Mouse (Mus musculus) large intestine, adult 2 months (tissue): ENCODE measurements around the gene Dvl2. TPM values are rescaled to one million over a fixed set of nuclear protein-coding genes. Genes with fewer than 3 reads are reported as not detected.
A peak's percentile ranks its signal among the peaks of the same experiment; 100 is the strongest.

Source experiments
- DNase-seq: peaks from one replicate; pipeline ENCODE4 v3.0.0-alpha.2; 2012; ENCODE audit warnings: low read depth, low spot score
- whole genome bisulfite sequencing: fragments of 180-500 bp; shearing (Covaris S2); methylation state at CpG from one replicate; pipeline ENCODE4 v1.1.7; 2018; 5-methylcytosine and 5-hydroxymethylcytosine counted together
- polyA plus RNA-seq: library from polyadenylated mRNA; depleted of rRNA; stranded (reverse); fragments of >200 nt; gene quantifications from 2 replicates; pipeline ENCODE4 v1.2.3, GENCODE M21; 2012; rRNA removed

The Dvl2 gene
- polyA plus RNA-seq, 1 experiment = 5.5 TPM

DNA sequence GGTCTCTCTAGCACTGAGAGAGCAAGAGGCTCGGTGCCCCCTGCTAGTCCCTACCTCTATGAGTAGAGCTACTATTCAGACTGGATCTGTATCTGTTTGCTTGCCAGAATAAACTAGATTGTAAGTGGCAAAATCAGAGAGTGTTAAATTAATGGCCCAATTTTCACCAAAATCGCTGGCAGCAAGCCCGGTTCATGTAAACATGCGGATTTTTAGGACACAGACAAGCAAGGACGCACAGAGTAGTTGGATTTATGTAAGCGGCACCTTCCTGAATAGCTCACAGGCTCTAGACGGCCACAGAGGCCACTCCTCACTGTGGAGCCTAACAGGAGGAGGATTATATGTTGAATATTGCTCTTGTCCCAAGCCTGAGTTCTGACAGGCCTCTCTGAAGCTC, 52.8 kb downstream of the Dvl2 start:
- no peak for DNase-seq
- WGBS = 47% methylated on average over 7 of the region's 7 CpGs

DNA sequence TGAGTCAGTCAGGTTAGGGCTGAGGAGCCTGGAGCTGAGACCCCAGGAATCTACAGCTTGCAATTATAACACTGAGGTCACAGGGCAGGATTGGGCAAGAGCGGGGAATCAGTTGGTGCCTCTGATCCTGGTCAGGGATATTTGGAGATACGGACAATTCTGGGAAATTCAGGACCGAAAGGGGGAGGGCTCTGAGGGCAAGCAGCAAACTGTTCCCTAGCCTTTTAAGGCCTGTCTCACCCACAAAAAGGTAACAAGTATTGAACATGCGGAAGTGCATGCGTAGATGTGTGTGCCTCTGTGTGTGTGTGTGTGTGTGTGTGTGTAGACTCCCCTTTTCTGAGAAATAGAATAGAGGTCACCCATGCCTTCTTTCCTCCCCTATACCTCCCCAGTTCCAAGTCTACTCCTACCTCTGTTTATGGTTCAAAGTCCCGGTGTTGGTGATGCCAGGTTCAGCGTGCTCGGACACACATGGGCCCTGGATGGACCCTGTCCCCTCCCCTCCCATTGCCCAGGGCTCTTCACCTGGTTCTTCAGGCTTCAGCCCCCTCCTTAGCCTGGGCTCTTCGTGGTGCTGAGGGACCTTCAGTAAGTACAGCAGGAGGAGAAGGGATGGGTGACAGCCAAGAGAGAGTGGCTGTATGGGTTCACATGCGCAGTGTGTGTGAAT, 53.6 kb downstream of the Dvl2 start, which contains the start of gene Asgr1:
TSS of gene Asgr1 (plus strand) at position 188 of the 673 bp plus-strand sequence.
- no peak for DNase-seq
- WGBS = 85% methylated on average over 10 of the region's 10 CpGs

DNA sequence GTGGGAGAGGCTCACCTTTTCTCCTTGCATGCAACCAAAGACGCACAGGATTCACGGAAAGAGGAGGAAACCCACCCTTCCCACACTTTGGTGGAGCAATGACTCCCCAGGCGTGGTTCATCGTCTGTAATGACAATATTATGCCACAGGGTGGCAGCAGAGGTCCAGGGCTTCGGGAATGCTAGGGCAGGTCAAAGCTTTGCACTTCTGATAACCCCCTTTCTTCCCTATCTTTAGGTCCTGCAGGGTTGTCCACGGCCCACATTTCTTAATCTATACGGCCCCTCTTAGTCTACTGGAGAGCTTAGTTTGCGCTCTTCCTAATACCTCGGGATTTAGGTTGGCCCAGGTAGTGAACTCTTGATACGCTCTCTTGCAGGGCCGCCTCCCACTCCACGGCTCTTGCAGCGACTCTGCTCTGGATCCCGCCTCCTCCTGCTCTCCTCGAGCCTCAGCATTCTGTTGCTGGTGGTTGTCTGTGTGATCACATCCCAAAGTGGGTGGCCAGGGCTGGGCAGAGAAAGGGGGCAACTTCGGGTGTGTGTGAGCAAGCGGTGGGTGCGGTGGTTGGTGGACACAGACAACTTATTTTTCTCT, 55.3 kb downstream of the Dvl2 start:
- WGBS = 25% methylated on average over 18 of the region's 18 CpGs
- peak; percentile 47 for DNase-seq

DNA sequence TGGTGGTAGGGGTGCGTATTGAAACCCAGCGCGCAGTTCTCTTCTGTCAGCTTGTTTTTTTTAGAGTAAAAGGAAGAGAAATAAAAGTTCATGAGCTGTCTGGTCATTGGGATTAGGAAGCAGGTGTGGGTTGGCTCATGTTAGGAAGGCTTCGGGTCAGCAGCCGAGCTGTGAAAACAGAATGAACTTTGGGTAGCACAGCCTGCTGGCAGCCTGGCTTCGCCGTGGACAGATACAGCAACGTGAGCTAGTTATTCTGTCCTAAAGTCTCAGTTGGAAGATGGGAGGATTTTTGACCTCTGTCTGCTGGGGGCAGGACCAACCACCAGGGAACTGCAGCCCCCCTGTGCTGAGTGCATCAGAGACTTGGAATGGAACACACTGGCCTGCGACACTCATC, 57.4 kb downstream of the Dvl2 start:
- DNase-seq = no peak
- 83% methylated on average over 9 of the region's 9 CpGs for WGBS

DNA sequence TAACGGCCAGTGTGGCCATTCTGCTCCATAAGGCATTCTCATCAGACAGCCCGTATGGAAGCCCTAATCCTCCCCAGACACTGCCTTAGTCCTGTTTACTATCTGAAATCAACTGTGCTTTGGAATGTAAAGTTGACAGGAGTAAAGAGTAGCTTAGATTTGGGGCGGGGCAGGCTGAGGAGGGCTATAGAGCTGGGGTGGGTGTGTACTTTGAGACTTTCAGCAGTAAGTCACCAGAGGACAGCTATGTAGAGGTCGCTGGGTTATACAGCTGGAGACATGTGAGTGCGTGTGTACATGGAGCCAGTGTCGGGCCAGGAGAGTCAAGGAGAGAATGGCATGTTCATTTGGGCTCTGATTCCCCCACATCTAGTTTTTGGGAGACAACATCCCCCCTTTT, 59.5 kb downstream of the Dvl2 start:
- WGBS = 9% methylated on average over 6 of the region's 6 CpGs
- DNase-seq = no peak

Other genes with a start within 250 kb of the Dvl2 start
- gene Polr2a, start 242.0 kb upstream of the Dvl2 start, polyA plus RNA-seq = 17.5 and 33.3 TPM in 2 replicates
- 0.07 TPM in 1 of 2 replicates, not detected in the other for gene Slc35g3, start 238.6 kb upstream of the Dvl2 start, polyA plus RNA-seq
- gene Zbtb4, start 234.7 kb upstream of the Dvl2 start, polyA plus RNA-seq = 7.5 and 10.7 TPM in 2 replicates
- gene Chrnb1, start 204.7 kb upstream of the Dvl2 start, polyA plus RNA-seq = 7.3 and 10.3 TPM in 2 replicates
- gene Fgf11, start 198.7 kb upstream of the Dvl2 start, polyA plus RNA-seq = 2.8 and 4.4 TPM in 2 replicates
- gene Tmem102, start 195.0 kb upstream of the Dvl2 start, polyA plus RNA-seq = 38.7 and 39.1 TPM in 2 replicates
- gene Gm39566, start 185.3 kb upstream of the Dvl2 start, polyA plus RNA-seq = not detected in 2 replicates
- not detected in 2 replicates for gene Spem2, start 182.1 kb upstream of the Dvl2 start, polyA plus RNA-seq
- 0.12 TPM in 1 of 2 replicates, not detected in the other for gene Spem1, start 178.4 kb upstream of the Dvl2 start, polyA plus RNA-seq
- gene Nlgn2, start 162.8 kb upstream of the Dvl2 start, polyA plus RNA-seq = 5.1 and 7.0 TPM in 2 replicates
- 194 and 208 TPM in 2 replicates for gene Tmem256, start 162.1 kb upstream of the Dvl2 start, polyA plus RNA-seq
- gene Plscr3, start 154.2 kb upstream of the Dvl2 start, polyA plus RNA-seq = 31.6 and 36.1 TPM in 2 replicates
- 28.8 and 34.4 TPM in 2 replicates for gene Tnk1, start 141.9 kb upstream of the Dvl2 start, polyA plus RNA-seq
- not detected in 2 replicates for gene Tmem95, start 122.6 kb upstream of the Dvl2 start, polyA plus RNA-seq
- gene Kctd11, start 119.2 kb upstream of the Dvl2 start, polyA plus RNA-seq = 1.8 and 3.0 TPM in 2 replicates
- gene Acap1, start 105.1 kb upstream of the Dvl2 start, polyA plus RNA-seq = 16.1 and 16.4 TPM in 2 replicates
- gene 2810408A11Rik, start 99.6 kb upstream of the Dvl2 start, polyA plus RNA-seq = 3.0 and 3.8 TPM in 2 replicates
- 24.4 and 36.7 TPM in 2 replicates for gene Neurl4, start 99.5 kb upstream of the Dvl2 start, polyA plus RNA-seq
- 69.2 and 79.9 TPM in 2 replicates for gene Gps2, start 86.7 kb upstream of the Dvl2 start, polyA plus RNA-seq
- 619 and 694 TPM in 2 replicates for gene Eif5a, start 78.6 kb upstream of the Dvl2 start, polyA plus RNA-seq
- gene Ybx2, start 64.8 kb upstream of the Dvl2 start, polyA plus RNA-seq = 14.7 and 16.5 TPM in 2 replicates
- 27.4 and 27.5 TPM in 2 replicates for gene Slc2a4, start 52.4 kb upstream of the Dvl2 start, polyA plus RNA-seq
- gene Cldn7, start 35.8 kb upstream of the Dvl2 start, polyA plus RNA-seq = 1,377 and 1,643 TPM in 2 replicates
- gene Ctdnep1, start 19.4 kb upstream of the Dvl2 start, polyA plus RNA-seq = 134 and 154 TPM in 2 replicates
- 70.5 and 78.1 TPM in 2 replicates for gene Elp5, start 18.1 kb upstream of the Dvl2 start, polyA plus RNA-seq
- gene Gabarap, start 9.5 kb upstream of the Dvl2 start, polyA plus RNA-seq = 527 and 719 TPM in 2 replicates
- 16.3 and 17.3 TPM in 2 replicates for gene Phf23, start 4.8 kb upstream of the Dvl2 start, polyA plus RNA-seq
- 92.8 and 125 TPM in 2 replicates for gene Acadvl, start 14.8 kb downstream of the Dvl2 start, polyA plus RNA-seq
- 5.1 and 5.9 TPM in 2 replicates for gene Dlg4, start 16.3 kb downstream of the Dvl2 start, polyA plus RNA-seq
- not detected in 2 replicates for gene Asgr1, start 53.5 kb downstream of the Dvl2 start, polyA plus RNA-seq
- gene Asgr2, start 92.0 kb downstream of the Dvl2 start, polyA plus RNA-seq = 0.25 and 0.32 TPM in 2 replicates
- gene Mgl2, start 129.7 kb downstream of the Dvl2 start, polyA plus RNA-seq = 3.5 and 5.2 TPM in 2 replicates
- gene Clec10a, start 155.6 kb downstream of the Dvl2 start, polyA plus RNA-seq = 1.4 and 2.9 TPM in 2 replicates
- 4.5 and 5.3 TPM in 2 replicates for gene Slc16a11, start 212.2 kb downstream of the Dvl2 start, polyA plus RNA-seq
- 3.8 and 5.3 TPM in 2 replicates for gene Slc16a13, start 220.5 kb downstream of the Dvl2 start, polyA plus RNA-seq
- gene Bcl6b, start 229.2 kb downstream of the Dvl2 start, polyA plus RNA-seq = 1.2 and 1.5 TPM in 2 replicates
- gene 0610010K14Rik, start 237.3 kb downstream of the Dvl2 start, polyA plus RNA-seq = 53.9 and 65.7 TPM in 2 replicates
- gene Gm21988, start 239.2 kb downstream of the Dvl2 start, polyA plus RNA-seq = 6.0 and 6.1 TPM in 2 replicates
- gene Rnasek, start 239.2 kb downstream of the Dvl2 start, polyA plus RNA-seq = 163 and 175 TPM in 2 replicates